Mouse (Mus musculus) kidney, embryonic 14.5 days (tissue): Measurements from ENCODE around the gene Hist1h2bg. TPM values are rescaled to one million over a fixed set of nuclear protein-coding genes. Genes with fewer than 3 reads are reported as not detected.

Source experiments
- ATAC-seq: fragments of 200-750 bp; cut with Nextera tagmentation; 2 replicates; pipeline ENCODE4 v1.8.0; 2017; ENCODE audit warnings: moderate number of reproducible peaks, mild to moderate bottlenecking, moderate TSS enrichment, moderate library complexity; ENCODE audit not compliant: low FRiP score, low TSS enrichment
- H3K27ac ChIP-seq: fragments of 300-500 bp; sonication (generic); 2 replicates; pipeline ENCODE4 v1.5.1; 2014; ENCODE audit warnings: low read depth, mild to moderate bottlenecking, low read length, moderate library complexity, mixed read lengths
- H3K27me3 ChIP-seq: fragments of 300-500 bp; sonication (generic); 2 replicates; pipeline ENCODE4 v1.6.1; 2014; ENCODE audit warnings: mild to moderate bottlenecking, low read length; ENCODE audit not compliant: control insufficient read depth, insufficient read depth
- H3K36me3 ChIP-seq: fragments of 300-500 bp; sonication (generic); 2 replicates; pipeline ENCODE4 v1.6.1; 2014; ENCODE audit warnings: low read length, mixed read lengths; ENCODE audit not compliant: control insufficient read depth, insufficient read depth
- H3K4me1 ChIP-seq: fragments of 300-500 bp; sonication (generic); 2 replicates; pipeline ENCODE4 v1.6.1; 2014; ENCODE audit warnings: low read length, mixed read lengths; ENCODE audit not compliant: control insufficient read depth, insufficient read depth
- H3K4me2 ChIP-seq: fragments of 300-500 bp; sonication (generic); replicated peaks from 2 replicates; pipeline ENCODE4 v1.6.1; 2014; ENCODE audit warnings: low read depth, mild to moderate bottlenecking, low read length
- H3K4me3 ChIP-seq: fragments of 300-500 bp; sonication (generic); 2 replicates; pipeline ENCODE4 v1.5.1; 2014; ENCODE audit warnings: mild to moderate bottlenecking, low read length
- H3K9ac ChIP-seq: fragments of 300-500 bp; sonication (generic); 2 replicates; pipeline ENCODE4 v1.6.1; 2014; ENCODE audit warnings: low read depth, mild to moderate bottlenecking, low read length, moderate library complexity
- H3K9me3 ChIP-seq: fragments of 300-500 bp; sonication (generic); 2 replicates; pipeline ENCODE4 v1.6.1; 2016; ENCODE audit warnings: low read length; ENCODE audit not compliant: control insufficient read depth
- WGBS: fragments of 180-500 bp; shearing (Covaris S2); extraction: QIAGEN DNeasy Blood & Tissue Kit; methylation state at CpG from one replicate; pipeline ENCODE4 v1.1.7; 2014; 5-methylcytosine and 5-hydroxymethylcytosine counted together
- microRNA-seq: library from miRNA; unstranded; fragments of <30 nt; microRNA quantifications from one replicate; pipeline ENCODE4, GENCODE M21; 2016
- polyA plus RNA-seq: library from polyadenylated mRNA; unstranded; fragments of >200 nt; fragmentation: Nextera tagmentation; extraction: Ambion mirVana; gene quantifications from 2 replicates; pipeline ENCODE4 v1.2.1, GENCODE M21; 2014

The Hist1h2bg gene
- polyA plus RNA-seq, 1 experiment from 2014 or later, result 7.9 TPM

DNA sequence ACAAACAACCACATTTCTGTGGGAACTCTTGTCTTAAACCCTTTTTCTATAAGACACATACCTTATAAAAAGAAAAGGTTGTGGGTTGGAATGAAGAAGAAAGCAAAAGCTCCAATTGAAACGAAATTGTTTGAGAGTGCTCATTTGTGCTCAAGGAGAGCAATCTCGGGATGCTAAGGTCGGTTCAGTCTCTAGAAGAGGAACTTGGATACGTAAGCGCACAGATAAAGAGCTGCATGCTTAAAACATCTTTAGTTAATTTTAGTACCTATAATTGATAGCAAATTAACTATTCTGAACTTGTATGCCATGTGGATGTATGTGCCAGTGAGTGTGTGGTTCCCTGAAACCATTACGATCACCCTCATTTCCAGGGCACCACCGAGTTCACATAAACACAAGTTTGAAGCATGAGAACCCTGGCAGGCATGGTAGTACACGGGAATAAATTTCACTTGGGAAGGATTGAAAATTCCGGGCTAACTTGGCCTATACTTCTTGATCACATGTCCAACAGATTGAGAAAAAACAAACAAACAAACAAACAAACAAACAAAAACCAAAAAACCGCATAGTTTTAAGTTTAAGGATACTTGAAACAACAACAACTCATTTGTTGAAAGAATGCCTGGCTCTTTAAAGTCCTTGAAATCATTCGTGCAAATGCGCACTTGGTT is 49.0 kb downstream of the Hist1h2bg start:
- no peaks in the 10 kb centered on the region for H3K9me3 ChIP-seq
- H3K36me3 ChIP-seq, result no peaks in the 10 kb centered on the region
- no peaks in the 10 kb centered on the region for H3K27me3 ChIP-seq
- peaks cover 3% of the 10 kb centered on the region; the same call in 1 of the 2 replicates for H3K4me1 ChIP-seq
- H3K4me3 ChIP-seq, result peak overlapping the region; percentile 75
- peak overlapping the region; percentile 95 for H3K9ac ChIP-seq
- peak overlapping the region; percentile 77 for H3K4me2 ChIP-seq
- peak overlapping the region; percentile 99 for H3K27ac ChIP-seq
- 52% methylated on average over 12 of the region's 12 CpGs for WGBS
- no peak for ATAC-seq

DNA sequence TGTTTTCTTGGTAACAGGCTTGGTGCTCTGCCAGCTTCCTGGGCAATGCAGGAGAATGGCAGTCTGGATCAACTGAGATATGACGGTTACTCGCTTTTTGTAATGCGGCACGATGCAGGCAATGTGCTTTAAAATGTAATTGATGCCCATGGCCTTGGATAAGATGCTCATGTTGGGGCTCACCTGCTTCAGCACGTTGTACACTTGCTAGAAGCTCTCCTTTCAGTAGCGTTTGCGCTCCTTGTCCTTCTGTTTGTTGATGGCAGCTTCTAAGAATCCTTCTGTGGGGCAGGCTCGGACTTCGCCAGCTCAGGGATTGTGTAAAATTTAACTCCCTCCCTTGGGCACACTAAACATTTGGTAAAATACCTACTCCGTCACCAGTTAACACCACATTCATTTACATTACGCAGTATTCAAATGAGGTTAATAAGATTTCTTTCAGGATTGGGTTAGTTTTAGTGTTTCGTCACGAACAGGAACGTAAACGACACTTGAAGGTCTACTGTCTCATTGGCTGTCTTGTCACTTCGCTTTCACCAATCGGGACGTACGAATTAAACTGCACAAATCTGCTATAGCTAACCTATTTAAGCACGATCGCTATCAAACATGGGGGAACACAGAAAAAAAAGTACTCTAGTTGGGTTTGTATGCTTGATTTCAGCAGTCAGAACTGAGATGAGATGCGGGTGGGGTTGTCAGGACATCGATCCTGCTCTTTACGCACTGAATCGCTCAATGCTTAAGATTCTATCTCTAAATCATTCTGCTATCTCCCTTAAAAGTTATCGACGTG is 49.7 kb downstream of the Hist1h2bg start, which contains the start of gene Hist1h2be:
TSS of gene Hist1h2be (minus strand) at position 392 of the 799 bp plus-strand sequence.
- Histone ChIP-seq H3K36me3 (no peaks in the 10 kb centered on the region), H3K4me3 (peak within 1 kb of the TSS; percentile 75), H3K4me1 (peaks cover 3% of the 10 kb centered on the region; the same call in 1 of the 2 replicates), H3K27ac (peak within 1 kb of the TSS; percentile 99), H3K4me2 (peak within 1 kb of the TSS; percentile 77), H3K9me3 (no peaks in the 10 kb centered on the region), H3K27me3 (no peaks in the 10 kb centered on the region), H3K9ac (peak within 1 kb of the TSS; percentile 95)
- WGBS, result under 1% methylated on average over 27 of the region's 27 CpGs
- peak; percentile 85 for ATAC-seq

Small RNAs within 50 kb of the gene (microRNA-seq; reads per million reads assigned to microRNA genes)
- gene Gm44297 (not detected), gene Gm44359 (not detected), gene Gm44394 (not detected)

Other genes with a start within 250 kb of the Hist1h2bg start
- gene Zfp322a, start 202.2 kb upstream of the Hist1h2bg start, polyA plus RNA-seq, result 43.9 and 55.5 TPM in 2 replicates
- gene Abt1, start 147.5 kb upstream of the Hist1h2bg start, polyA plus RNA-seq, result 12.5 and 13.5 TPM in 2 replicates
- gene Btn1a1, start 105.5 kb upstream of the Hist1h2bg start, polyA plus RNA-seq, result 0.09 TPM in 2 replicates
- gene Btn2a2, start 82.5 kb upstream of the Hist1h2bg start, polyA plus RNA-seq, result 0.31 and 0.87 TPM in 2 replicates
- 6.1 and 9.9 TPM in 2 replicates for gene Hist1h4h, start 40.3 kb upstream of the Hist1h2bg start, polyA plus RNA-seq
- 13.8 and 28.7 TPM in 2 replicates for gene Hist1h2af, start 37.5 kb upstream of the Hist1h2bg start, polyA plus RNA-seq
- 8.2 and 12.5 TPM in 2 replicates for gene Hist1h3g, start 36.0 kb upstream of the Hist1h2bg start, polyA plus RNA-seq
- 1.4 and 2.9 TPM in 2 replicates for gene Hist1h2bh, start 28.0 kb upstream of the Hist1h2bg start, polyA plus RNA-seq
- 1.2 and 2.0 TPM in 2 replicates for gene Hist1h3f, start 27.3 kb upstream of the Hist1h2bg start, polyA plus RNA-seq
- gene Hist1h4f, start 19.7 kb upstream of the Hist1h2bg start, polyA plus RNA-seq, result 1.1 and 2.9 TPM in 2 replicates
- 0.70 and 1.2 TPM in 2 replicates for gene Hist1h1d, start 18.1 kb upstream of the Hist1h2bg start, polyA plus RNA-seq
- 11.4 and 15.4 TPM in 2 replicates for gene Hist1h3e, start 9.0 kb upstream of the Hist1h2bg start, polyA plus RNA-seq
- 114 and 155 TPM in 2 replicates for gene Hist1h2ae, start 176 bp upstream of the Hist1h2bg start, polyA plus RNA-seq
- 6.7 and 10.8 TPM in 2 replicates for gene Hist1h2bf, start 2.8 kb downstream of the Hist1h2bg start, polyA plus RNA-seq
- 2.9 and 5.3 TPM in 2 replicates for gene Hist1h2ad, start 3.0 kb downstream of the Hist1h2bg start, polyA plus RNA-seq
- 12.0 and 14.7 TPM in 2 replicates for gene Hist1h3d, start 4.4 kb downstream of the Hist1h2bg start, polyA plus RNA-seq
- gene Hist1h4d, start 10.2 kb downstream of the Hist1h2bg start, polyA plus RNA-seq, result 113 and 136 TPM in 2 replicates
- gene Hist1h2be, start 49.7 kb downstream of the Hist1h2bg start, polyA plus RNA-seq, result 2.9 and 3.1 TPM in 2 replicates
- gene Hist1h1e, start 51.2 kb downstream of the Hist1h2bg start, polyA plus RNA-seq, result 17.6 and 20.4 TPM in 2 replicates
- 1.3 and 1.9 TPM in 2 replicates for gene Hist1h2ac, start 112.6 kb downstream of the Hist1h2bg start, polyA plus RNA-seq
- gene Hist1h2bc, start 112.8 kb downstream of the Hist1h2bg start, polyA plus RNA-seq, result 54.0 and 60.2 TPM in 2 replicates
- gene Hist1h1t, start 124.4 kb downstream of the Hist1h2bg start, polyA plus RNA-seq, result not detected in 2 replicates
- 9.0 and 15.0 TPM in 2 replicates for gene Hist1h4c, start 127.1 kb downstream of the Hist1h2bg start, polyA plus RNA-seq
- gene Hfe, start 139.5 kb downstream of the Hist1h2bg start, polyA plus RNA-seq, result 6.0 and 7.6 TPM in 2 replicates
- gene Hist1h1c, start 167.4 kb downstream of the Hist1h2bg start, polyA plus RNA-seq, result 21.6 and 28.4 TPM in 2 replicates
- gene Hist1h3c, start 174.2 kb downstream of the Hist1h2bg start, polyA plus RNA-seq, result 12.7 and 18.3 TPM in 2 replicates
- 2.7 and 6.8 TPM in 2 replicates for gene Hist1h2bb, start 175.3 kb downstream of the Hist1h2bg start, polyA plus RNA-seq
- gene Hist1h2ab, start 179.7 kb downstream of the Hist1h2bg start, polyA plus RNA-seq, result 70.3 and 91.4 TPM in 2 replicates
- gene Hist1h3b, start 180.9 kb downstream of the Hist1h2bg start, polyA plus RNA-seq, result 12.5 and 22.2 TPM in 2 replicates
- gene Hist1h4b, start 185.6 kb downstream of the Hist1h2bg start, polyA plus RNA-seq, result 7.0 and 9.2 TPM in 2 replicates
- 1.3 and 1.9 TPM in 2 replicates for gene Hist1h4a, start 189.8 kb downstream of the Hist1h2bg start, polyA plus RNA-seq
- 8.8 and 11.6 TPM in 2 replicates for gene Hist1h3a, start 191.0 kb downstream of the Hist1h2bg start, polyA plus RNA-seq
- 3.5 and 6.5 TPM in 2 replicates for gene Hist1h1a, start 192.3 kb downstream of the Hist1h2bg start, polyA plus RNA-seq
- gene Trim38, start 198.5 kb downstream of the Hist1h2bg start, polyA plus RNA-seq, result not detected in 2 replicates
- gene Slc17a2, start 235.6 kb downstream of the Hist1h2bg start, polyA plus RNA-seq, result 0.07 and 0.12 TPM in 2 replicates